In genomic region chr19:5685431-5685830, GRCm38 (mm10) we compare ENCODE assay signal across 20 mouse cellular contexts. TPM values are rescaled to one million over a fixed set of nuclear protein-coding genes. Genes with fewer than 3 reads are reported as not detected.
A peak's percentile ranks its signal among the peaks of the same experiment; 100 is the strongest.
DNase-seq lines count a peak whose midpoint lies in the region; ATAC-seq and TF ChIP-seq lines count a peak whose summit lies in the region.
"Had no signal": no experiment of that assay in that cellular context is flagged by ENCODE, and none has a peak within 500 bp of the region (broad histone marks: within the 10 kb centered on the region; RNA-seq: fewer than 3 reads in every experiment).

No protein-coding gene starts in this region.

- H3K27ac ChIP-seq in hindbrain, embryonic 10.5 days, result no peak overlapping the region
- H3K27ac ChIP-seq in hindbrain, embryonic 11.5 days (ENCODE audit: low read depth, low read length), result no peak overlapping the region
- 0 out of 2 replicates have a peak overlapping the region, but pooled peaks have one; percentile 95 for H3K27ac ChIP-seq in liver, embryonic 15.5 days (replicated peaks)
- H3K27ac ChIP-seq in liver, embryonic 11.5 days (ENCODE audit: low read depth, low read length), result no peak overlapping the region
- H3K27ac ChIP-seq in embryonic facial prominence, embryonic 13.5 days, result no peak overlapping the region
- H3K27ac ChIP-seq: embryonic facial prominence, embryonic 15.5 days; forebrain, embryonic 10.5 days; gastrocnemius, adult 2 months; heart, embryonic 13.5 days; hindbrain, embryonic 15.5 days had no signal

- 93% methylated on average over 19 of the region's 19 CpGs for WGBS in hindbrain, embryonic 10.5 days
- WGBS in hindbrain, embryonic 11.5 days, result 95% methylated on average over 17 of the region's 19 CpGs
- 89% methylated on average over 19 of the region's 19 CpGs for WGBS in liver, embryonic 15.5 days (ENCODE audit: insufficient replicate concordance)
- WGBS in liver, embryonic 11.5 days, result 95% methylated on average over 19 of the region's 19 CpGs
- WGBS in embryonic facial prominence, embryonic 13.5 days, result 95% methylated on average over 19 of the region's 19 CpGs

- peak overlapping the region; percentile 13; the same call in 1 of the 2 replicates for H3K4me3 ChIP-seq in hindbrain, embryonic 10.5 days
- no peak overlapping the region for H3K4me3 ChIP-seq in hindbrain, embryonic 11.5 days (ENCODE audit: low read depth, low read length)
- H3K4me3 ChIP-seq in liver, embryonic 15.5 days (replicated peaks), result no peak overlapping the region
- H3K4me3 ChIP-seq in liver, embryonic 11.5 days (ENCODE audit: low read depth, low read length), result no peak overlapping the region
- peak overlapping the region; percentile 67 for H3K4me3 ChIP-seq in E14TG2a.4 (replicated peaks; ENCODE audit: low read length)
- no peak overlapping the region for H3K4me3 ChIP-seq in embryonic facial prominence, embryonic 13.5 days
- H3K4me3 ChIP-seq: embryonic facial prominence, embryonic 15.5 days; gastrocnemius, adult 2 months; heart, embryonic 13.5 days; hindbrain, embryonic 15.5 days had no signal

- H3K4me2 ChIP-seq in hindbrain, embryonic 11.5 days (replicated peaks; ENCODE audit: low read depth, low read length), result no peak overlapping the region
- H3K4me2 ChIP-seq in liver, embryonic 15.5 days, result 0 out of 2 replicates have a peak overlapping the region, but pooled peaks have one; percentile 99
- no peak overlapping the region for H3K4me2 ChIP-seq in liver, embryonic 11.5 days
- no peak overlapping the region for H3K4me2 ChIP-seq in embryonic facial prominence, embryonic 13.5 days
- H3K4me2 ChIP-seq: embryonic facial prominence, embryonic 15.5 days; heart, embryonic 13.5 days; hindbrain, embryonic 15.5 days had no signal

- no peak for ATAC-seq in hindbrain, embryonic 11.5 days (ENCODE audit: low FRiP score)
- no peak for ATAC-seq in liver, embryonic 15.5 days (ENCODE audit: insufficient read depth)
- no peak for ATAC-seq in liver, embryonic 11.5 days (replicated peaks; ENCODE audit: low FRiP score)
- ATAC-seq in embryonic facial prominence, embryonic 13.5 days (ENCODE audit: insufficient number of reproducible peaks, insufficient read depth, low FRiP score, low TSS enrichment, low read depth), result no peak
- ATAC-seq: forebrain, embryonic 14.5 days; inflammation-experienced regulatory T-cells, adult 6 months had no signal

- H3K4me1 ChIP-seq in hindbrain, embryonic 10.5 days (replicated peaks), result peaks cover 25% of the 10 kb centered on the region
- peaks cover 5% of the 10 kb centered on the region; the same call in 1 of the 2 replicates for H3K4me1 ChIP-seq in hindbrain, embryonic 11.5 days (replicated peaks; ENCODE audit: control insufficient read depth, insufficient read depth, low read length)
- H3K4me1 ChIP-seq in liver, embryonic 15.5 days (replicated peaks), result peaks cover 52% of the 10 kb centered on the region
- peaks cover 21% of the 10 kb centered on the region for H3K4me1 ChIP-seq in liver, embryonic 11.5 days (replicated peaks; ENCODE audit: control insufficient read depth, insufficient read depth, low read length)
- peaks cover 47% of the 10 kb centered on the region for H3K4me1 ChIP-seq in E14TG2a.4 (replicated peaks; ENCODE audit: low read depth, low read length)
- peaks cover 16% of the 10 kb centered on the region for H3K4me1 ChIP-seq in embryonic facial prominence, embryonic 13.5 days

- TF ChIP-seq CTCF in E14TG2a.4 (conservative IDR thresholded peaks at IDR 0.05; ENCODE audit: low read length), result no peak

- no peak for DNase-seq in hindbrain, embryonic 10.5 days (ENCODE audit: low spot score)
- DNase-seq in hindbrain, embryonic 11.5 days (ENCODE audit: low spot score), result no peak
- no peak for DNase-seq in liver, embryonic 11.5 days (ENCODE audit: low spot score)
- DNase-seq: adrenal gland, postnatal 14 days; cerebellum, adult 18-20 months; cerebellum, adult 9-11 months; cerebellum, postnatal 36 days; gastrocnemius, adult 2 months; gastrocnemius, postnatal 25 days; heart, postnatal 4 days had no signal

- peaks cover 72% of the 10 kb centered on the region for H3K36me3 ChIP-seq in hindbrain, embryonic 10.5 days
- peaks cover 14% of the 10 kb centered on the region for H3K36me3 ChIP-seq in hindbrain, embryonic 11.5 days (ENCODE audit: control insufficient read depth, insufficient read depth, low read length)
- H3K36me3 ChIP-seq in liver, embryonic 15.5 days (replicated peaks), result peaks cover 63% of the 10 kb centered on the region
- peaks cover 50% of the 10 kb centered on the region for H3K36me3 ChIP-seq in liver, embryonic 11.5 days (ENCODE audit: control insufficient read depth, insufficient read depth, low read length)
- H3K36me3 ChIP-seq in E14TG2a.4 (ENCODE audit: insufficient read depth, low read length), result peaks cover 71% of the 10 kb centered on the region
- peaks cover 66% of the 10 kb centered on the region for H3K36me3 ChIP-seq in embryonic facial prominence, embryonic 13.5 days

- H3K27me3 ChIP-seq in hindbrain, embryonic 10.5 days (ENCODE audit: insufficient read depth, poor library complexity, severe bottlenecking), result no peaks in the 10 kb centered on the region
- H3K27me3 ChIP-seq in hindbrain, embryonic 11.5 days (ENCODE audit: control insufficient read depth, insufficient read depth, low read length), result no peaks in the 10 kb centered on the region
- no peaks in the 10 kb centered on the region for H3K27me3 ChIP-seq in liver, embryonic 15.5 days
- H3K27me3 ChIP-seq in liver, embryonic 11.5 days (replicated peaks; ENCODE audit: control insufficient read depth, insufficient read depth, low read length), result no peaks in the 10 kb centered on the region
- no peaks in the 10 kb centered on the region for H3K27me3 ChIP-seq in E14TG2a.4 (ENCODE audit: insufficient read depth, low read length)
- no peaks in the 10 kb centered on the region for H3K27me3 ChIP-seq in embryonic facial prominence, embryonic 13.5 days
- H3K27me3 ChIP-seq: CH12.LX; embryonic facial prominence, embryonic 15.5 days; heart, embryonic 13.5 days; hindbrain, embryonic 15.5 days had no signal

- no peak overlapping the region for H3K9ac ChIP-seq in hindbrain, embryonic 11.5 days (ENCODE audit: low read depth, low read length)
- no peak overlapping the region for H3K9ac ChIP-seq in liver, embryonic 15.5 days
- H3K9ac ChIP-seq in liver, embryonic 11.5 days (ENCODE audit: low read depth, low read length), result no peak overlapping the region; the same call in 1 of the 2 replicates
- H3K9ac ChIP-seq in embryonic facial prominence, embryonic 13.5 days, result 0 out of 2 replicates have a peak overlapping the region, but pooled peaks have one; percentile 11
- H3K9ac ChIP-seq: embryonic facial prominence, embryonic 15.5 days; heart, embryonic 13.5 days; hindbrain, embryonic 15.5 days had no signal

- H3K9me3 ChIP-seq in hindbrain, embryonic 10.5 days, result no peaks in the 10 kb centered on the region
- no peaks in the 10 kb centered on the region for H3K9me3 ChIP-seq in hindbrain, embryonic 11.5 days (ENCODE audit: control insufficient read depth, low read length)
- no peaks in the 10 kb centered on the region for H3K9me3 ChIP-seq in liver, embryonic 15.5 days (replicated peaks)
- no peaks in the 10 kb centered on the region for H3K9me3 ChIP-seq in liver, embryonic 11.5 days (ENCODE audit: control insufficient read depth, low read length)
- H3K9me3 ChIP-seq in E14TG2a.4 (ENCODE audit: low read length), result no peaks in the 10 kb centered on the region
- no peaks in the 10 kb centered on the region for H3K9me3 ChIP-seq in embryonic facial prominence, embryonic 13.5 days
- H3K9me3 ChIP-seq: embryonic facial prominence, embryonic 15.5 days; forebrain, embryonic 10.5 days; heart, embryonic 13.5 days; hindbrain, embryonic 15.5 days had no signal

RNA-seq across cellular contexts. Expression of gene Map3k11, which starts 3.1 kb away (rescaled TPM):
- 34.1 and 35.1 TPM in 2 replicates for polyA plus RNA-seq in hindbrain, embryonic 10.5 days (2016; fragmentation: Nextera tagmentation; extraction: Ambion mirVana)
- 13.4 and 14.7 TPM in 2 replicates for polyA plus RNA-seq in hindbrain, embryonic 11.5 days (2014; fragmentation: Nextera tagmentation; extraction: Ambion mirVana)
- 16.8 and 18.4 TPM in 2 replicates for polyA plus RNA-seq in liver, embryonic 15.5 days (2015; fragmentation: Nextera tagmentation; extraction: Ambion mirVana)
- polyA plus RNA-seq in liver, embryonic 11.5 days (2014; fragmentation: Nextera tagmentation; extraction: Ambion mirVana), result 27.4 and 28.1 TPM in 2 replicates
- 19.2 and 20.5 TPM in 2 replicates for polyA plus RNA-seq in embryonic facial prominence, embryonic 13.5 days (2015; fragmentation: Nextera tagmentation; extraction: Ambion mirVana)

RNA-seq across cellular contexts. Expression of gene Pcnx3, which starts 3.3 kb away (rescaled TPM):
- polyA plus RNA-seq in hindbrain, embryonic 10.5 days (2016; fragmentation: Nextera tagmentation; extraction: Ambion mirVana), result 27.3 and 30.8 TPM in 2 replicates
- polyA plus RNA-seq in hindbrain, embryonic 11.5 days (2014; fragmentation: Nextera tagmentation; extraction: Ambion mirVana), result 22.9 and 23.1 TPM in 2 replicates
- 9.2 and 12.1 TPM in 2 replicates for polyA plus RNA-seq in liver, embryonic 15.5 days (2015; fragmentation: Nextera tagmentation; extraction: Ambion mirVana)
- 22.5 and 25.0 TPM in 2 replicates for polyA plus RNA-seq in liver, embryonic 11.5 days (2014; fragmentation: Nextera tagmentation; extraction: Ambion mirVana)
- 25.6 and 26.5 TPM in 2 replicates for polyA plus RNA-seq in embryonic facial prominence, embryonic 13.5 days (2015; fragmentation: Nextera tagmentation; extraction: Ambion mirVana)

RNA-seq across cellular contexts. Expression of gene Kcnk7, which starts 18.7 kb away (rescaled TPM):
- polyA plus RNA-seq in hindbrain, embryonic 10.5 days (2016; fragmentation: Nextera tagmentation; extraction: Ambion mirVana), result 0.16 and 0.21 TPM in 2 replicates
- 0.19 TPM in 1 of 2 replicates, not detected in the other for polyA plus RNA-seq in hindbrain, embryonic 11.5 days (2014; fragmentation: Nextera tagmentation; extraction: Ambion mirVana)
- 0.15 and 0.28 TPM in 2 replicates for polyA plus RNA-seq in liver, embryonic 15.5 days (2015; fragmentation: Nextera tagmentation; extraction: Ambion mirVana)
- 0.14 TPM in 1 of 2 replicates, not detected in the other for polyA plus RNA-seq in liver, embryonic 11.5 days (2014; fragmentation: Nextera tagmentation; extraction: Ambion mirVana)
- polyA plus RNA-seq in embryonic facial prominence, embryonic 13.5 days (2015; fragmentation: Nextera tagmentation; extraction: Ambion mirVana), result 0.52 and 0.59 TPM in 2 replicates
- polyA plus RNA-seq: forebrain, embryonic 14.5 days; heart, embryonic 13.5 days had no signal

RNA-seq across cellular contexts. Expression of gene Sipa1, which starts 21.9 kb away (rescaled TPM):
- 27.5 and 27.6 TPM in 2 replicates for polyA plus RNA-seq in hindbrain, embryonic 10.5 days (2016; fragmentation: Nextera tagmentation; extraction: Ambion mirVana)
- polyA plus RNA-seq in hindbrain, embryonic 11.5 days (2014; fragmentation: Nextera tagmentation; extraction: Ambion mirVana), result 7.8 and 8.2 TPM in 2 replicates
- 28.2 and 32.5 TPM in 2 replicates for polyA plus RNA-seq in liver, embryonic 15.5 days (2015; fragmentation: Nextera tagmentation; extraction: Ambion mirVana)
- 32.3 and 34.8 TPM in 2 replicates for polyA plus RNA-seq in liver, embryonic 11.5 days (2014; fragmentation: Nextera tagmentation; extraction: Ambion mirVana)
- polyA plus RNA-seq in embryonic facial prominence, embryonic 13.5 days (2015; fragmentation: Nextera tagmentation; extraction: Ambion mirVana), result 24.1 and 24.6 TPM in 2 replicates

RNA-seq across cellular contexts. Expression of gene Ehbp1l1, which starts 40.7 kb away (rescaled TPM):
- polyA plus RNA-seq in hindbrain, embryonic 10.5 days (2016; fragmentation: Nextera tagmentation; extraction: Ambion mirVana), result 9.7 and 10.1 TPM in 2 replicates
- 4.4 and 6.2 TPM in 2 replicates for polyA plus RNA-seq in hindbrain, embryonic 11.5 days (2014; fragmentation: Nextera tagmentation; extraction: Ambion mirVana)
- 110 and 121 TPM in 2 replicates for polyA plus RNA-seq in liver, embryonic 15.5 days (2015; fragmentation: Nextera tagmentation; extraction: Ambion mirVana)
- polyA plus RNA-seq in liver, embryonic 11.5 days (2014; fragmentation: Nextera tagmentation; extraction: Ambion mirVana), result 64.9 and 67.1 TPM in 2 replicates
- 9.9 and 14.0 TPM in 2 replicates for polyA plus RNA-seq in embryonic facial prominence, embryonic 13.5 days (2015; fragmentation: Nextera tagmentation; extraction: Ambion mirVana)

Comparison
In these comparisons a context has a peak if more than half of its experiments do, and no peak if none do; other contexts are left out.
1. H3K4me3 ChIP-seq: peak in hindbrain, embryonic 10.5 days (single experiment) and E14TG2a.4 (single experiment); none in hindbrain, embryonic 11.5 days (single experiment), liver, embryonic 15.5 days (single experiment), liver, embryonic 11.5 days (single experiment) and embryonic facial prominence, embryonic 13.5 days (single experiment).